ENCODE assay signal across 9 mouse cellular contexts in the genomic region with DNA sequence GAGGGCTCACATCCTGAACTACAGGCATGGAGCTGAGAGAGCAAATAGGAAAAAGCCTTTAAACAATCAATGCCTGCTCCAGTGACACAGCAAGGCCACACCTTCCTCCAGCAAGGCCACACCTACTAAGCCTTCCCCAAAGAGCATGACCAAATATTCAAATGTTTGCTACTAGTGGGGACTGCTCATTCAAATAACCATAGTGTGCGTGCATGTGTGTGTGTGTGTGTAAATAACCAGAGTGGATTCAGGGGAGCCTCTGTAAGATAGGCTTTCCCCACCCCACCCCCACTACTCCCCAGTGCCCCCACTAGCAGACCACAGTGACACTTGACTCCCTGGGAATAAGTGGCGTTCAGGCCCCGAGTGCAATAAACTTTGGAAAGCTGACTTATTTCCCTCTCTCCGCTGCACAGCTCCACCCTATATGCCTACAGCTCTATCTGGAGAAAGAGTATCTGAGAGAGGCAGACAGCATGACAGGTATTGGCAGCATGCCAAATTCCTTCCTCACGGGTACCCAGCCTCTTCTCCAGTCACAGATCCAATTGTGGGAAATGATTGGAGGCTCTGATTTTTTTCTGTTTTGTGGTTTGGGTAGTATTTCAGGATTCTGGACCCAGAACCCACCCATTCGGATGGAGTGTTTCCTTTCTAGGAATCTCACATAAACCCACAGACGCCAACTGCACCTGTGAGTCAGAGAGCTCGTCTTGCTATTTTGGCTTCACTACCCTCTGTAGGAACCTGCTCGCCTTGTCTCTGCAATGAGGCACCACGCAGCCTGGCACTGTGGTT. TPM values are rescaled to one million over a fixed set of nuclear protein-coding genes. Genes with fewer than 3 reads are reported as not detected.
A peak's percentile ranks its signal among the peaks of the same experiment; 100 is the strongest.
DNase-seq lines count a peak whose midpoint lies in the region; ATAC-seq and TF ChIP-seq lines count a peak whose summit lies in the region.
"Had no signal": no experiment of that assay in that cellular context is flagged by ENCODE, and none has a peak within 500 bp of the region (broad histone marks: within the 10 kb centered on the region; RNA-seq: fewer than 3 reads in every experiment).

No protein-coding gene starts in this region.

- 38% methylated on average over 10 of the region's 10 CpGs for WGBS in forebrain, postnatal 0 days
- WGBS in forebrain, embryonic 11.5 days = 76% methylated on average over 10 of the region's 10 CpGs
- WGBS in intestine, embryonic 16.5 days = 31% methylated on average over 10 of the region's 10 CpGs
- WGBS in liver, embryonic 12.5 days (ENCODE audit: insufficient replicate concordance) = 56% methylated on average over 10 of the region's 10 CpGs

- TF ChIP-seq CTCF in forebrain, postnatal 0 days (IDR thresholded peaks at IDR 0.05; ENCODE audit: low read depth) = no peak

- H3K4me2 ChIP-seq in forebrain, postnatal 0 days (ENCODE audit: low read depth) = no peak overlapping the region
- H3K4me2 ChIP-seq in forebrain, embryonic 11.5 days (ENCODE audit: low read depth, low read length, severe bottlenecking) = no peak overlapping the region
- H3K4me2 ChIP-seq in intestine, embryonic 16.5 days (ENCODE audit: low read depth, low read length) = peak overlapping the region; percentile 23; the same call in 1 of the 2 replicates
- H3K4me2 ChIP-seq in liver, embryonic 12.5 days = no peak overlapping the region

- DNase-seq in forebrain, postnatal 0 days = peak; percentile 50
- no peak for DNase-seq in forebrain, embryonic 11.5 days (ENCODE audit: low spot score)
- peak; percentile 38 for DNase-seq in urinary bladder, postnatal 25 days (ENCODE audit: low spot score)
- DNase-seq in urinary bladder, adult 2 months (ENCODE audit: low spot score) = no peak
- no peak for DNase-seq in spleen, postnatal 4 days (ENCODE audit: low spot score in 2 of 2)
- no peak for DNase-seq in lung, postnatal 4 days

- no peak overlapping the region for H3K9ac ChIP-seq in forebrain, postnatal 0 days
- no peak overlapping the region for H3K9ac ChIP-seq in forebrain, embryonic 11.5 days (ENCODE audit: low read length)
- H3K9ac ChIP-seq in intestine, embryonic 16.5 days (ENCODE audit: low read depth, low read length) = no peak overlapping the region
- H3K9ac ChIP-seq in liver, embryonic 12.5 days = no peak overlapping the region

- H3K4me3 ChIP-seq in forebrain, postnatal 0 days (ENCODE audit: low read depth, low read length) = no peak overlapping the region
- H3K4me3 ChIP-seq in forebrain, embryonic 11.5 days (ENCODE audit: low read depth, low read length) = no peak overlapping the region
- H3K4me3 ChIP-seq in intestine, embryonic 16.5 days (ENCODE audit: low read length) = no peak overlapping the region
- no peak overlapping the region for H3K4me3 ChIP-seq in liver, embryonic 12.5 days
- H3K4me3 ChIP-seq: megakaryocyte, embryonic 14.5 days had no signal

- H3K9me3 ChIP-seq in forebrain, postnatal 0 days (ENCODE audit: low read length) = no peaks in the 10 kb centered on the region
- no peaks in the 10 kb centered on the region for H3K9me3 ChIP-seq in forebrain, embryonic 11.5 days (ENCODE audit: control insufficient read depth, low read length)
- no peaks in the 10 kb centered on the region for H3K9me3 ChIP-seq in intestine, embryonic 16.5 days (ENCODE audit: control insufficient read depth, low read length)
- H3K9me3 ChIP-seq in liver, embryonic 12.5 days (replicated peaks) = no peaks in the 10 kb centered on the region

- H3K4me1 ChIP-seq in forebrain, postnatal 0 days (ENCODE audit: insufficient read depth) = no peaks in the 10 kb centered on the region
- H3K4me1 ChIP-seq in forebrain, embryonic 11.5 days (replicated peaks; ENCODE audit: control insufficient read depth, insufficient read depth, low read length) = no peaks in the 10 kb centered on the region
- peaks cover 9% of the 10 kb centered on the region for H3K4me1 ChIP-seq in intestine, embryonic 16.5 days (ENCODE audit: control insufficient read depth, insufficient read depth, low read length)
- H3K4me1 ChIP-seq in liver, embryonic 12.5 days = peaks cover 8% of the 10 kb centered on the region; the same call in 1 of the 2 replicates

- H3K27ac ChIP-seq in forebrain, postnatal 0 days (ENCODE audit: low read depth, low read length) = no peak overlapping the region
- H3K27ac ChIP-seq in forebrain, embryonic 11.5 days (ENCODE audit: low read depth, low read length) = no peak overlapping the region
- no peak overlapping the region; the same call in 1 of the 2 replicates for H3K27ac ChIP-seq in intestine, embryonic 16.5 days (ENCODE audit: low read length)
- no peak overlapping the region for H3K27ac ChIP-seq in liver, embryonic 12.5 days

- no peaks in the 10 kb centered on the region for H3K27me3 ChIP-seq in forebrain, postnatal 0 days (ENCODE audit: insufficient read depth, low read length)
- H3K27me3 ChIP-seq in forebrain, embryonic 11.5 days (ENCODE audit: control insufficient read depth, insufficient read depth, low read length) = no peaks in the 10 kb centered on the region
- H3K27me3 ChIP-seq in intestine, embryonic 16.5 days (replicated peaks; ENCODE audit: control insufficient read depth, insufficient read depth, low read length) = no peaks in the 10 kb centered on the region
- H3K27me3 ChIP-seq in liver, embryonic 12.5 days (replicated peaks) = no peaks in the 10 kb centered on the region

- no peaks in the 10 kb centered on the region for H3K36me3 ChIP-seq in forebrain, postnatal 0 days (ENCODE audit: insufficient read depth)
- no peaks in the 10 kb centered on the region for H3K36me3 ChIP-seq in forebrain, embryonic 11.5 days (ENCODE audit: control insufficient read depth, insufficient read depth, low read length)
- H3K36me3 ChIP-seq in intestine, embryonic 16.5 days (ENCODE audit: control insufficient read depth, insufficient read depth, low read length) = no peaks in the 10 kb centered on the region
- no peaks in the 10 kb centered on the region for H3K36me3 ChIP-seq in liver, embryonic 12.5 days

- peak; percentile 59; the same call in 1 of the 2 replicates for ATAC-seq in forebrain, postnatal 0 days
- no peak for ATAC-seq in forebrain, embryonic 11.5 days (replicated peaks; ENCODE audit: low FRiP score)
- peak; percentile 91 for ATAC-seq in intestine, embryonic 16.5 days
- ATAC-seq in liver, embryonic 12.5 days = 0 out of 2 replicates have a peak, but pooled peaks have one; percentile 42

RNA-seq across cellular contexts. Expression of gene Fxyd5, which starts 25.0 kb away (rescaled TPM):
- total RNA-seq in forebrain, postnatal 0 days (2014; rRNA removed) = 10.9 and 19.9 TPM in 2 replicates
- 25.1 and 30.4 TPM in 2 replicates for polyA plus RNA-seq in forebrain, postnatal 0 days (2015; fragmentation: Nextera tagmentation; extraction: Ambion mirVana)
- 10.2 and 12.9 TPM in 2 replicates for polyA plus RNA-seq in forebrain, embryonic 11.5 days (2014; fragmentation: Nextera tagmentation; extraction: Ambion mirVana)
- 103 and 107 TPM in 2 replicates for polyA plus RNA-seq in urinary bladder, adult 2 months (2012; rRNA removed)
- polyA plus RNA-seq in intestine, embryonic 16.5 days (2015; fragmentation: Nextera tagmentation; extraction: Ambion mirVana) = 22.5 and 26.9 TPM in 2 replicates
- polyA plus RNA-seq in liver, embryonic 12.5 days (2016; fragmentation: Nextera tagmentation; extraction: Ambion mirVana) = 19.0 and 22.3 TPM in 2 replicates

RNA-seq across cellular contexts. Expression of gene Fxyd7, which starts 34.0 kb away (rescaled TPM):
- 74.3 and 92.0 TPM in 2 replicates for total RNA-seq in forebrain, postnatal 0 days (2014; rRNA removed)
- 167 and 231 TPM in 2 replicates for polyA plus RNA-seq in forebrain, postnatal 0 days (2015; fragmentation: Nextera tagmentation; extraction: Ambion mirVana)
- polyA plus RNA-seq in forebrain, embryonic 11.5 days (2014; fragmentation: Nextera tagmentation; extraction: Ambion mirVana) = 4.1 and 4.9 TPM in 2 replicates
- 7.4 and 10.7 TPM in 2 replicates for polyA plus RNA-seq in urinary bladder, adult 2 months (2012; rRNA removed)
- polyA plus RNA-seq in intestine, embryonic 16.5 days (2015; fragmentation: Nextera tagmentation; extraction: Ambion mirVana) = 20.1 and 22.0 TPM in 2 replicates
- polyA plus RNA-seq in liver, embryonic 12.5 days (2016; fragmentation: Nextera tagmentation; extraction: Ambion mirVana) = 0.45 and 0.55 TPM in 2 replicates

RNA-seq across cellular contexts. Expression of gene Fxyd1, which starts 39.7 kb away (rescaled TPM):
- 14.9 and 19.5 TPM in 2 replicates for total RNA-seq in forebrain, postnatal 0 days (2014; rRNA removed)
- polyA plus RNA-seq in forebrain, postnatal 0 days (2015; fragmentation: Nextera tagmentation; extraction: Ambion mirVana) = 56.8 and 66.3 TPM in 2 replicates
- 2.9 and 4.0 TPM in 2 replicates for polyA plus RNA-seq in forebrain, embryonic 11.5 days (2014; fragmentation: Nextera tagmentation; extraction: Ambion mirVana)
- polyA plus RNA-seq in urinary bladder, adult 2 months (2012; rRNA removed) = 494 and 552 TPM in 2 replicates
- polyA plus RNA-seq in intestine, embryonic 16.5 days (2015; fragmentation: Nextera tagmentation; extraction: Ambion mirVana) = 62.6 and 71.9 TPM in 2 replicates
- 28.2 and 28.3 TPM in 2 replicates for polyA plus RNA-seq in liver, embryonic 12.5 days (2016; fragmentation: Nextera tagmentation; extraction: Ambion mirVana)

RNA-seq across cellular contexts. Expression of gene Lgi4, which starts 41.8 kb away (rescaled TPM):
- 1.1 and 1.6 TPM in 2 replicates for total RNA-seq in forebrain, postnatal 0 days (2014; rRNA removed)
- polyA plus RNA-seq in forebrain, postnatal 0 days (2015; fragmentation: Nextera tagmentation; extraction: Ambion mirVana) = 0.68 and 0.98 TPM in 2 replicates
- 0.36 and 0.44 TPM in 2 replicates for polyA plus RNA-seq in forebrain, embryonic 11.5 days (2014; fragmentation: Nextera tagmentation; extraction: Ambion mirVana)
- 16.0 and 17.8 TPM in 2 replicates for polyA plus RNA-seq in urinary bladder, adult 2 months (2012; rRNA removed)
- polyA plus RNA-seq in intestine, embryonic 16.5 days (2015; fragmentation: Nextera tagmentation; extraction: Ambion mirVana) = 0.83 and 1.4 TPM in 2 replicates
- 0.06 and 0.19 TPM in 2 replicates for polyA plus RNA-seq in liver, embryonic 12.5 days (2016; fragmentation: Nextera tagmentation; extraction: Ambion mirVana)

RNA-seq across cellular contexts. Expression of gene Fam187b, which starts 43.7 kb away (rescaled TPM):
- total RNA-seq in forebrain, postnatal 0 days (2014; rRNA removed) = 0.08 and 0.48 TPM in 2 replicates
- 0.50 and 0.78 TPM in 2 replicates for polyA plus RNA-seq in forebrain, postnatal 0 days (2015; fragmentation: Nextera tagmentation; extraction: Ambion mirVana)
- polyA plus RNA-seq in forebrain, embryonic 11.5 days (2014; fragmentation: Nextera tagmentation; extraction: Ambion mirVana) = 0.81 and 1.3 TPM in 2 replicates
- polyA plus RNA-seq in urinary bladder, adult 2 months (2012; rRNA removed) = 4.9 and 7.7 TPM in 2 replicates
- 12.8 and 13.7 TPM in 2 replicates for polyA plus RNA-seq in intestine, embryonic 16.5 days (2015; fragmentation: Nextera tagmentation; extraction: Ambion mirVana)
- polyA plus RNA-seq in liver, embryonic 12.5 days (2016; fragmentation: Nextera tagmentation; extraction: Ambion mirVana) = 1.9 and 2.8 TPM in 2 replicates

Comparison
In these comparisons a context has a peak if more than half of its experiments do, and no peak if none do; other contexts are left out.
1. DNase-seq: peak in forebrain, postnatal 0 days (single experiment) and urinary bladder, postnatal 25 days (single experiment); none in forebrain, embryonic 11.5 days (single experiment), urinary bladder, adult 2 months (single experiment), spleen, postnatal 4 days (0 of 2) and lung, postnatal 4 days (0 of 2).